Mouse (Mus musculus): ENCODE results near the gene Gse1.

Gse1 gene

DNA sequence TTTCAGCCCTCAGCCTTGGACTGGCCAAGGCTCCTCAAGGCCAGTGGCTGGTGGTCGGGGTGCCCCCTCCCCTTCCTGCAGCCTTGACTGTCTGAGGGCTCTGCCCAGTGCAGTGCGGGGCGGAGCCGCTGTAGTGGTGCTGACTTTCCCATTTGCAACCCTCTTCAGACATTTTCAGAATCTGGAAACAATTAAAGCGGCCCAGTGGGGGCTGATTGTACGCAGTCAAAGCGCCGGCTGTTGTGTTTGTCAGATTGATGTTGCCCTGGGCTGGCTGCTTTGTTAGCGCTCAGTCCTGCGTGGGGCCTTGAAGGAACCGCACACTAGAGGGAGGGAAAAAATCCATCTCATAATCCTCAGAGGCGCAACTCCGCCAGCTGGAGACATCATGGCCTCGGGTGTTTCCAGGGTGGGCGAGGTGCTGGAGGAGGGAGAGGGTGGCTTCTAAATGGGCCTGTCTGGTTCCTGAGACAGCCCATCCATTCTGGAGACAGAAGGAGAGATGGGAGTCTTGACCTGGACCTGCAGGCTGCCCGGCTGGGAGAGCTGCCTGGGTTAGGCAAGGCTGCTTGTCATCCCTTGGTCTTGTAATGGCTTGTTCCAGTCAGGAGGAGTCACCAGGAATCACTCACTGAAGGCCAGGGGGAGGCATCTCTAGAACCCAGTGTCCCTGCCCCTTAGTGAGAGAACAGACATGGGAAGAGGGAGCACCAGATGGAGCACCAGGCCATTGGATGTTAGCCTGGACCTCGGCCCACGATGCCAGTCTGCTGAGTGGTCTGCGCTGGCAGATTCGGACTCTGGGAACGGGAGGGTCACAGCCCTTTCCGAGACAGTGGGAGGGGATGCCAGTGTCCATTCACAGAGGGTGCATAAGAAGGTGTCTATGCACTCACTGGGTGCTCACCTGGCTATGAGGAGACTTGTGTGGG lies 70.6 kb downstream of the Gse1 start:
- DNase-seq (ENCODE audit: low spot score), result peak; percentile 84

DNA sequence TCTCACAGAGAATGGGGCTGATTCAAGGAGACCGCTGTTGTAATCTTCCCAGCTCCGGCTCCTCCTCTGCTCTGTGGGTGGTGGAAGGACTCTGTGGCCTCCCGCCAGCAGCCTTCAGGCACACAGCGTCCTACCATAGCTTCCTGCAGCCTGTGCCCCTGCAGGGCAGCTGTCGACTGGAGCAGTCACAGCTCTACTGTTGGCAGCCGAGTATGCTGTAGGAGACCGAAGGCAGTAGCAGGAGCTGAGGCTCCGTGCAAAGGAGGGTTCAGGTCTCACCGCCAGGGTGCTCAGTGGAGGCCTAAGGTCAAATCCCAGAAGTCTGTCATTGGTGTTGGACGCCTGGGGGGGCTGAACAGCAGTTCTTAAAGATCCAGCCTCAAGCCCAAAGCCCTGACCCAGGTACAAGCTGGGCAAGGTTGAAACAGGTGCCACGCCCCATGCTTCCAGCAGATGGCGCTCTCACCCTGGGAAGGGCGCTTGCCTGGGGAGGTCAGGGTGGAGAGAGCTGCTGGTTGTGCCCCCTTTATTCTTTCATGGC lies 72.4 kb downstream of the Gse1 start:
- DNase-seq (ENCODE audit: low spot score), result peak; percentile 84

DNA sequence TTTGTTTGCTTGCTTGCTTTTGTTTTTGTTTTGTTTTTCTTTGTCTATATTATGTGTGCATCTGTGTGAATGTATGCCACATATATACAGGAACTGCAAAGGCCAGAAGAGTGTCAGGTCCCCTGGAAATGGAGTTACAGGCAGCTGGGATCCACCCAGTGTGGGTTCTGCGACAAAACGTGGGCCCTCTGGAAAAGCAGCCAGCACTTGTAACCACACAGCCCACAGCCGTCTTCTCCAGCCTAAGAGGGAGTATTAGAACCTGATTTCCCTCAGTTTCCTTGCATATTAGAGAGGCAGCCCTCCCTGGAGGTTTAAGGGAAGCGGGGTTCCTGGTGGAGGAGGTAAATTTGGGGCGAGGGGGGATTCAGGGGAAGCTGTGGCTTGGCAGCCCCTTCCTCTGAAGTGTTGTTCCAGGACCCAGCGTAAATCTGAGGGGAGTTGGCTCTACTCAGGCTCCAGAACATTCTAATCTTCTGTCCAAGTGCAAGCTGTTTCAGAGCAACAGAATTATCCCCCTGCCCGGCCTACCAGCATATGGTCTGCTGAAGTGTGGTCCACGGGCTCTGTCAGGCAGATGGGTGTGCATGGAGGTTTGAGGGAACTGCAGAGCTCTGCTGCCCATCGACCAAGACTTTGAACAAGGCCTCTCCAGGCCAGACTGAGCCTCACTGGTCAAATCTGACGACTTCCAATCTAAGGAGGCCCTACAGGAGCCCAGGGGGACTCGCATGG lies 74.9 kb downstream of the Gse1 start:
- DNase-seq (ENCODE audit: low spot score), result no peak

DNA sequence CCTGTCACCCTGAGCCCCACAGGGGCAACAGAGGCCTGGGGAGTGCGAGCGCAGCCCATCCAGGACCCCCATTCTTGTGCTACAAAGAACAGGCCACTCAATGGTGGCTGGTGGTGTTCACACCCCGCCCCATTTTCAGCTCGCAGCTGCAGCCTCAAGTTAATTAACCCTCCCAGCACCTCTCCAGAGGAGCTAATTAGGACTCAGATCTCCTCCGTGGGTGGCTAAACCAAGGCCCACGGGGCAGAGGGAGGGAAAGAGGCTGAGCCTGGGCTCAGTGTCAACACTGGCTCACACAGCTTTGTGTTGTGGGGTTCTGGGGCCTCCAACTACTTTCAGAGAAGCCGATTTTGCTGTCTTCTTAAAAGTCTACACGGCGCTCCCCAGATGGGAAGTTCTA lies 75.8 kb downstream of the Gse1 start:
- no peak for DNase-seq (ENCODE audit: low spot score)

DNA sequence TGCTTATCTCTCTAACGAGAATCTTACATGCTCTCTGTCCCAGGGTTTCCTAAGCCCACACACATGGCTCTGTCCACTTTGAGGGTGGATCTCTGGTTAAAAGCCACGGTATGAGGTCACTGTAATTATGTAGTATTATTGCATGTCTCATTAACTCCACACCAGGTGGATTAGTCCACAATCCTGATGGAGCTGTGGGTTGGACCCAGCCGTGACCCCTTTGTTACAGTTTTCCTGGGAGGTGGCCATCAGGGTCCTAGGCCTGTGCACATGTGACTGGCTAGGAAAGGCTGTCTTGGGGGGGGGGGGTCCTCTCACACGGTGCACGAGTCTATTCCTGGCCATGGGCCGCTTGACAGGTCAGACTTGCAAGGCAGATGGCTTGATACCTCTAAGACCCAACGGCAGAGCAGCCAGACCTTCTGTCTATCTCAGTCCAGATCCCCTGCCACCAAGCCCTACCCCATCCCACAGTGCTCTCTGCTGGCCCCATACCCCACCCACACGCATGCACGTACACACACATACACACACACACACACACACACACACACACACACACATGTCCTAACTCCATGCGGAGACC lies 77.6 kb downstream of the Gse1 start:
- no peak for DNase-seq (ENCODE audit: low spot score)

DNA sequence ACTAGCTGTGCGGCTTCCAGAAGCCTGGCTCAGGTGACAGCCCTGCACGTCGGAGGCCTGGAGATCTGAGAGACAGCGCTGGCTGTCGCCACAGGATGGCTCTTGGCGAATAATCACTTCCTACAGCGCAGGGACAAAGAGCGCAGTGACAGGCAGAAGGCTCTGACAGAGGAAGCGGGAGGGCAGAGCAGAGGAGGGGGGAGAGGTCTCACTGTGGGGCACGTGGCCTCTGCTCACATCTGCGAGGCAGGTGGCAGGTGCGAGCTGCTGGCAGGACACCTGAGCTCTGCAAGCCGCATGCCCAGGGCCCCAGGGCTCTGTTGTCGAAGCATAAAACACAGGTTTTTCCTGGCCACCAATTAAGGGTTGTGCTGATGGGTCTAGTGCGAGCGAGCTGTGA lies 78.8 kb downstream of the Gse1 start:
- peak; percentile 75 for DNase-seq (ENCODE audit: low spot score)

DNA sequence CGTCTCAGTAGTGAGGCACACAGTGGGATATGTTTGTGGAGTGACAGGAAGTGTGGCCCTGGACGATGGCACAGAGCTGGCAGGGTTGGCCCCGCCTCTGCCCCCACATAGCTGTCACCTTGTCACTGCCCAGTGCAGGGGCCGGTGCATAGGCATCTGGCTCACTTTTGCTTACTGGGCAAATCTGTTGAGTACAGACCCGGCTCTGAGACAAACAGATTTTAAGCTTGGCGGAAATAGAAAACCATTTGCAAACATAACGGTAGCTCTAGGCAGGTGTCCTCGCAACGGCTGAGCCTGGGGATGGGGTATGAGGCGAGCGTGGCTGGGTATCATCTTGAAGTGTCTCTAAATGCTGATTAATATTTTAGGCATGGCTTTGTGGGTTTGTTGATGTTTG lies 79.3 kb downstream of the Gse1 start:
- no peak for DNase-seq (ENCODE audit: low spot score)

DNA sequence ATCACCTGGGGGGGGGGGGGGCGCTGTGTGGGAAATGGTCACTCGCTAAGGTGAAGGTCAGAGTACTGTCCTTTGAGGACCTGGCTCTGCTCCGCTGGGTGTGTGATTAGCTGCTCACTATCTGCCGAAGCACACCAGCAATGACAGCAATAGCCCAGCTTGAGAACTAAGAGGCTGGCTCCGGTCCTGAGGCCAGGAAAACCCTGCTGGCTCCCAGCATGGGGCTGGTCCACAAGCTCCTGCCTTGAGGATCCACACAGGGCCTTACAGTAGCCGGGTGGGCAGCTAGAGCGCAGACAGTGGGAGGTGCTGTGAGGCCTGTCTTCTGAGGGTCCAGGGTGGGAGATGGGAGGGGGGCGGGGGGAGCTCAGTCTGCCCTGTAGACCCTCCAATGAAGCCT lies 79.9 kb downstream of the Gse1 start:
- DNase-seq (ENCODE audit: low spot score), result no peak

DNA sequence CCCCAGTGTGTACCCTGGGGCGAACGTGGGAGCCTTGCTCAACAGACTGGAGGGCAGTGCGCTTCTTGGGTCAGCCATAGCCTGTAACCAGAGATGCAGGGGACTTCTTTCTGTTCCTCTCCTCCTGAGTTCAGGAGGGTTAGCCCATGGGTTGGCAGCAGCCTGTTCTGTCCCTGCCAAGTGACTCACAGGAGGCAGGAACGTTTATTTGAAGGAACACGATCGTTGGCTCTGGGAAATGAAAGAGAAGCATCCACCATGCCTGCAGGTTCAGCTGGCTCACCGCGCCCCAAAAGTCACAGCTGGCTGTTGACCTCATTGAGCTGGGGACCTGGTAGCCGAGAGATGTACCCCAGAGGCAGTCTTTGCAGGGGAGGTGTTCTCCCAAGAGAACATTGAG lies 80.3 kb downstream of the Gse1 start:
- no peak for DNase-seq (ENCODE audit: low spot score)

DNA sequence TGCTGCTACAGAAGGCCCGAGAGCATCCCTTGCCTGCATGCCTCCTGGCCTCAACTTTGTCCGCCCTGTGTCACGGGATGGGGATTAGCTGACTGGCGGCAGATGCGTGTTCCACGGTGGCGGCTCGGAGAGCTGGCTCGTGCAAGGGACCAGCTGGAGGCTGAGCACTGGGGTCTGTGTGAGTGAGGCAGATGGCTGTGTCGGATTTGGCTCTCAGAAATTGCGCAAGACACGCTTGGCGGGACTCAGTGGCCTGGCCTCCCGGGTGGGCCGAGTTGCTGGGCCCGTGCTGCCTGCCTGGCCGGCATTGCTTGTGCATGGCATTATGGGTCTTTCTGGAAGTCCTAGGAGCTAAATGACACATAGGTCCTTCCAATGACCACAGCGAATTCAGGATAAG lies 81.1 kb downstream of the Gse1 start:
- peak; percentile 67 for DNase-seq (ENCODE audit: low spot score)

DNA sequence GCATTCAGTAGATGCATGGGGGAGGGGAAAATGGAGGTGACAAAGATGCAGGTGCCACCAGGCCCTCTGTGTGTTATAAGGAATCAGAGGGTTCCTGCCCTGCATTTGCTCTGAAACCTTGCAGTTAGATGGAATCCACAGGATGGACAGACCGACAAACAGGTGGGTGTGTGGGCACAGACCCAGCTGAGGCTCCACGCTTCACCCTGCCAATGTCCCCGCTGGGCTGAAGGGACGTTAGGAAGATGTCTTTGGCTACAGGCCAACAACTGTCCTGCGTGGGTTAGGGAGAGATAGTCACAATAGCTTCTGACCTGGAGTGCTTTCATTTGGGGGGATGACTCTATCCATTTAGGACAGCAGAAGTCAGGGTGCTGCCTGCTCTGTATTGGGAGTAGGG lies 81.8 kb downstream of the Gse1 start:
- DNase-seq (ENCODE audit: low spot score), result no peak

DNA sequence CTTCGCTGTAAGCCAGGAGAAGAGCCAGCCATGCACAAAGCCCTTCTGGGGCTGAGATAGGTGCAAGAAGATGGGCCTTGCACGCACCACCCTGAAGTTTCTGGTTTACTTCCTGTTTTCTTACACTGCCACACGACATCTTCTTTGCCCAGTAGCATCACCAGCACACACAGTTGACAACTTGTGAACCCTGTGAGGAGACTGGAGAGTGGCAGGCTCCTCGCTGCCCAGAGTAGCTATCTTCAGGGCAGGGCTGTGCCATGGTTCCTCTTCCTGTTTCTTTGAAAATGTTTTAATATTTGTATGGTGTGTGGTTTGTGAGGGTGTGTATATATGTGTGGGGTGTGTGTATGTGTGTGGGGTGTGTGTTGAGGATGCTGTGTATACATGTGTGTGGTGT lies 84.2 kb downstream of the Gse1 start:
- no peak for DNase-seq (ENCODE audit: low spot score)

DNA sequence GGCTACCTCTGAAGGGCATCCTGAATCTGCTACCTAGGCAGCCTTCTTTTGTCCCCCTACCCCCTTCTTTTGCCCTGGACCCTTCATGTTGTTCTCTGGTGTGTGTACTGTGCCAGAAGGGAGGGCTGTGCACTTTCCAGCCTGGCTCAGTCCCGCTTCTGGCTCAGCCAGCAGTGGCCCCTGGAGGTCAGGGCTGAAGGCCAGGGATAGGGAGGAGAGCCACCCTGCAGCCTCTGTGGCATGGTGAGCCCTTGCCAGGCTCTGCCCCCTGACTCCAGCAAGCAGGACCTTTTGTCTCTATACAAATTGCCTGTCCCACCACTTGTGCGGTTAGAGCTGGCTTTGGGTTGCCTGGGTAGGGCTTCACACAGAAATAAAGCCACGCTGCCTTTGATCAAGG lies 85.4 kb downstream of the Gse1 start:
- DNase-seq (ENCODE audit: low spot score), result no peak

DNA sequence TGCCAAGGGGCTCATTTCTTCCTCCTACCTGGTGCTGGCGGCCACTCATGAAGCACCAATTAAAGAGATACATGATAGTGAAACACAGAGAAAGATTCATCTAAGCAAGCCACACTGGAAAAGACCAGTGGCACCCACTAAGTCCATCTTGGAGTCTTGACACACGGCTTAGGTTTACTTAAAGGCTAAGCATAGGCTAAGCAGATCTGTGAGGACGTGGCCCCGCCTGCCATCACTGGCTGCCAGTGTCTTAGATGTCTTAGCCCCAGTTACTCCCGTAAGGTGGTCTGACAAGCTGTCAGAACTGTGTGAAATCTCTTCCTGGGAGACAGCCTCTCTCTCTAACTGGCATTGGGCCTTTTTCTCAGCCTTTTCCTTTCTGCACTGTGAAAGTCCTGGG lies 86.7 kb downstream of the Gse1 start:
- DNase-seq (ENCODE audit: low spot score), result no peak

DNA sequence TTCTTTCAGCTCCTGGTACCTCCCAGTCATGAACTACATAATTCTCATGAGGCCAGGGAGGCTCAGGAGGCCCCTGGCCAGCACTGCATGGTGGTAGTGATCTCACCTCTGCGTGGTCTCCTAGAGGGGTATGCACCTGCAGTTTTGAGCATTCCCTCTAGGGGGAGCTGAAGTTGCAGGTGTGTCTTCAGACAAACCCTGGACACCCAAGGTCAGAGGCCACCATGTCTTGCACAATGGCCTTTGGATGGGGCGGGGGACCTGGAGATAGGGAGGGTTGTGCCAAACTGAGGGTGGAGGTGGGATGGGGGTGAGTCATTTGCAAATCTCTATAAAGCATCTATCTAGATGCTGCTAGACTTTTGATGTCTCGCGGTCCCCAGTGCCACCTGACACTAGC lies 87.4 kb downstream of the Gse1 start:
- no peak for DNase-seq (ENCODE audit: low spot score)

DNA sequence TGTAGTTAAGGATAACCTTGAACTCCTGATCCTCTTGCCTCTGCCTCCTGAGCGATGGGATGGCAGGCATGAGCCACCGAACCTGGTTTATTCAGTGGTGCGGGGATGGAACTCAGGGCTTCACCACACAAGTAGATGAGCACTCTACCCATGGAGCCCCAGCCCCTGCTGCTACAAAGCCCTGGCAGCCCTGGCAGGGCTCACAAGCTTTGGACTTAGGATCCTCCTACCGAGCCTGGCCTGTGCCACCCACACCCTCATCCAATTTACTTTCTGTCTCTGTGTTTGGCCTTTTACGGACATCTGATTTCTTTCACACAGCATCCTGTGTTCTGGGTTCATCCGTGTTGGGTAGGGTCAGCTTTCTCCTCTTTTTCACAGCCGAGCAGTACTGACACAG lies 88.5 kb downstream of the Gse1 start:
- no peak for DNase-seq (ENCODE audit: low spot score)

DNA sequence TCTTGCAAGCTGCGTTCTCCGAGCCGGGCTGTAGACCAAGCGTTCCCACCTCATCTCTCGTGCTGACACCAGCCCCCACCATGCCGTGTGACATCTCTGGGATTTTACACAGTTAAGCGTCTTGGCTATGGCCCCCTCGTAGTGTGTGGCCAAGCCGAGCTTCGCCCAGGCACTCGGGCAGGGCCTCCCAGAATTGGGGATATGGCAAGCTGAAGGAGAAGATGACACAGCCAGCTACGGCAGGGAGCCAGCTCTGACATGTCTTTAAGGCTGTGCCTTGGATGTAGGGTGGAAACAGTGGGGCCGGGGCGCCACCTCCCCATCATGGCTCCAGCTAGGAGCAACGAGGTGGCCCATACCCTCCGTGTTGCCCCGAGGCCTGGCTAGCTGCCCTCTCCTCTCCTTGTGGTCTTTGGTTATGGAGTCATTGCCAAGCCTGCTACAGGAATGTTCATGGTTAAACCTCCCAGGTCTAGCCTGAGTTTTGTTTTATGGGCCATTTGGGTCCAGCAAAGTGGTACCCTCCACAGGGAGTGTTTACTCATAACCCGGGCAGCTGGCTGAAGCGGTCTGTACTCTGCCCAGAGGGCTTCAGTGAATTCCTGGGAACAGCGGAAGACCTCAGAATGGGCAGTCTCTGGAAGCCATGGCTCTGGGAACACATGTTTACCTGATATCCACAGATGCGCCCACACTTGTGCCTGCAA lies 89.0 kb downstream of the Gse1 start:
- DNase-seq (ENCODE audit: low spot score), result no peak

DNA sequence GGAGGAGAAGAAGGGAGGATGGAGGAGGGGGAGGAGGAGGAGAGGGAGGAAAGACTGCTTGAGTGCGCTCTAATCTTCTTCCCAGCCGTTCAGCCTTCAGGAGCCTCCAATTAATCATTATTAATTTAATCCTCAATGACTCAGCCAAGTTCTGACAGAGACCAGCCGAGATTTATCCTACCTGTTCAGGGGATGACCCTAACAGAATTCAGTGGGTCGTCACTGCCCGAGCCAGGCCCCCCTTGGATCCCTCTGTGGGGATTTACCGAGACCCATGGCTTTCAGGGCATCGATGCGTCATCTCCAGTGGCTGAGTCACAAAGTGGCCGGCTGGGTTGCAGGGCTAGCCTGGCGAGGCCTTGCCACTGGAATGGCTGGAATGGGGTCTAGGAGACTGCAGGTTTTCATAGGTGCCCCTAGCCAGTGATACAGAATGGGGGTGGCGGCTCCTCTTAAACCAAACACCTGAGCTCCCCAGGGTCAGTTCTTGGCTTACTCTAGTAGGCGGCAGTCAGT lies 90.3 kb downstream of the Gse1 start:
- DNase-seq (ENCODE audit: low spot score), result no peak

DNA sequence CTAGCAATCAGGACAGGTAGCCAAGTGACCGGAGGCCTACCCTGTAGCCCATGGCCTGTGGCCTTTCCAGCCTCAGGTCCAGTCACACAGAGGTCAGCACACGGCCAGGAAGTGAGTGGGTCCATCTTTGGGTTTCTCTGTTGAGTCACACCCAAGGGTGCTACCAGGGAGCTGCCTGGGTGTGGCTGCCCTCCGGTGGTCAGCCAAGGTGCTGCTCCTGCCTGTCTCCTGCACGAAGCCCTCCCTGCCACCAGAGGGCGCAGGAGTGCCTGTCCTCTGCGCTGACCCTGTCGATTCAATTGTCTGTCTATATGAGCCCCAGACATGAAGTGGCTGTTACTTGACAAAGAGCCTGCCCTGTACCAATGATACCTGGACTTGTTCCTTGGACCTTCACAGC lies 91.2 kb downstream of the Gse1 start:
- DNase-seq (ENCODE audit: low spot score), result peak; percentile 89

DNA sequence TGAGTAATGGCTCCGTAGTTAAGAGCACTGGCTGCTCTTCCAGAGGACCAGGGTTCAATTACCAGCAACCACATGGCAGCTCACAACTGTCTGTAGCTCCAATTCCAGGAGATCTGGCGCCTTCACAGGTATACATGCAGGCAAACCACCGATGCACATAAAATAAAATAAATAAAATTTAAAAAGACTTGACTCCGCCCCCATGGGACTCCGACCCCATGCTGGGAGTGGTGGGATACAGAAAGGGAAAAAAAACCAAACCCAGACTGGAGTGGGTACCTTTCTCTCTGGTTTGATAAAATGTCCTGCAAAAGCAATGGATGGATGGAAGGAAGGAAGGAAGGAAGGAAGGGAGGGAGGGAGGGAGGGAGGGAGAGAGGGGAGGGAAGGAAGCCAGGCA lies 91.9 kb downstream of the Gse1 start:
- DNase-seq (ENCODE audit: low spot score), result no peak

DNA sequence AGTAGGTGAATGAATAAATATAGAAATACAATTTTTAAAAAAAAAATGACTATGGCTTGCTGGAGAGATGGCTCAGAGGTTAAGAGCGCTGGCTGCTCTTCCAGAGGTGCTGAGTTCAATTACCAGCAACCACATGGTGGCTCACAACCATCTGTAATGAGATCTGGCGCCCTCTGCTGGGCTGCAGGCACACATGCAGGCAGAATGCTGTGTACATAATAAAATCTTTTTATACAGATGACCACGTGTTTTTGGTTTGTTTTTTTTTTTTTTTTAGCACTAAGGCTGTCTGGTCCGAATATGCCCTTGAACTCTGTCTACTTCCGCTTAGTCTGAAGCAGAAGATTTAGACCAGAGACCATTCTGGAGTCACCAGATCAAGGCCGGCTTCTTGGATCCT lies 93.5 kb downstream of the Gse1 start:
- peak; percentile 74 for DNase-seq (ENCODE audit: low spot score)

DNA sequence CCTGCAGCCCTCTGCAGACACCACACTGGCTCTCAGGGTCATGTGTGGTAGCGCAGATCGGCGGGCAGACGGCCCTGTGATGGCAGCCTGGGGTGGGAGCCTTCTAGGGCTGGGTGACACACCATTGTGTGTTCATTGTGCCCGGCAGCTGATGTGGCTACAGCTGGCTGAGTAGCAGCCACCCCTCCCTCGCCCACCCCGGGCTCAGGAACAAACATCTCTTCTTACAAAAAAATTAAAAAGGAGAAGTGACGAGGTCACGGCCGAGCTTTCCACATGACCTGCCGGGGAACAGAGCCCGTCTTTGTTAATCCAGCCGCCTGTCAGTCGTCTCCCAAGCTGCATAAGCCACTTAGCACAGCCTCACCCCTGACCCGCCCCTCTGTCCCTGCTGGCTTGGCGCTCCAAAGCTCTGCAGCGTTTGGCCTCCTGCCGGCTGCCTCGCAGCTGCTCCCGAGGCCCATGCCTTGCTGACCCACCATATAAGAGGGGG lies 94.7 kb downstream of the Gse1 start:
- DNase-seq (ENCODE audit: low spot score), result peak; percentile 92
